Mouse (Mus musculus): Measurements from ENCODE around the gene Rpl23.
"Not testable (repeated sequence)": the region's sequence is repeated elsewhere in the genome, so short reads cannot be mapped to it uniquely, and the experiment has no call there.

Rpl23 gene

GRCm38 (mm10) chr11:97766154-97766881 is 15.9 kb downstream of the Rpl23 start, which contains the start of gene Cwc25:
Gene Cwc25, minus strand, starts transcription at chr11:97766556.
- peak; percentile 88 to 90 for DNase-seq (ENCODE audit: low spot score in 2 of 2)

GRCm38 (mm10) chr11:97761638-97762037 is 20.6 kb downstream of the Rpl23 start:
- DNase-seq (ENCODE audit: low spot score in 2 of 2): no peak

- no peak for DNase-seq (ENCODE audit: low spot score in 2 of 2)
These were observed 23.3 kb downstream of the Rpl23 start for GRCm38 (mm10) chr11:97758942-97759341.

- no peak for DNase-seq (ENCODE audit: low spot score in 2 of 2)
These were observed 24.1 kb downstream of the Rpl23 start for GRCm38 (mm10) chr11:97758125-97758524.

GRCm38 (mm10) chr11:97753277-97753676 is 29.0 kb downstream of the Rpl23 start:
- peak in 1 of 2 experiments; percentile 30 for DNase-seq (ENCODE audit: low spot score in 2 of 2)

GRCm38 (mm10) chr11:97748496-97748895 is 33.7 kb downstream of the Rpl23 start:
- DNase-seq (ENCODE audit: low spot score in 2 of 2): no peak

- DNase-seq (ENCODE audit: low spot score in 2 of 2): no peak
These were observed 34.5 kb downstream of the Rpl23 start for GRCm38 (mm10) chr11:97747773-97748172.

- DNase-seq (ENCODE audit: low spot score in 2 of 2): no peak
These were observed 36.9 kb downstream of the Rpl23 start for GRCm38 (mm10) chr11:97745331-97745721.

GRCm38 (mm10) chr11:97744718-97745330 is 37.4 kb downstream of the Rpl23 start:
- peak; percentile 95 to 97 for DNase-seq (ENCODE audit: low spot score in 2 of 2)

- peak; percentile 35 to 37 for DNase-seq (ENCODE audit: low spot score in 2 of 2)
These were observed 38.0 kb downstream of the Rpl23 start, which contains the start of gene Pip4k2b for GRCm38 (mm10) chr11:97744063-97744717. Gene Pip4k2b, minus strand, starts transcription at chr11:97744704.

- DNase-seq (ENCODE audit: low spot score in 2 of 2): no peak
These were observed 38.8 kb downstream of the Rpl23 start for GRCm38 (mm10) chr11:97743423-97743822.

GRCm38 (mm10) chr11:97742591-97742990 is 39.6 kb downstream of the Rpl23 start:
- DNase-seq (ENCODE audit: low spot score in 2 of 2): no peak

GRCm38 (mm10) chr11:97742157-97742556 is 40.1 kb downstream of the Rpl23 start:
- DNase-seq (ENCODE audit: low spot score in 2 of 2): no peak

GRCm38 (mm10) chr11:97740190-97740589 is 42.0 kb downstream of the Rpl23 start:
- no peak for DNase-seq (ENCODE audit: low spot score in 2 of 2)

- DNase-seq (ENCODE audit: low spot score in 2 of 2): no peak
These were observed 43.1 kb downstream of the Rpl23 start for GRCm38 (mm10) chr11:97739155-97739554.

GRCm38 (mm10) chr11:97738703-97739102 is 43.5 kb downstream of the Rpl23 start:
- DNase-seq (ENCODE audit: low spot score in 2 of 2): no peak

- DNase-seq (ENCODE audit: low spot score in 2 of 2): no peak
These were observed 44.6 kb downstream of the Rpl23 start for GRCm38 (mm10) chr11:97737600-97737999.

GRCm38 (mm10) chr11:97736645-97737044 is 45.6 kb downstream of the Rpl23 start:
- DNase-seq (ENCODE audit: low spot score in 2 of 2): no peak

- DNase-seq (ENCODE audit: low spot score in 2 of 2): not testable (repeated sequence)
These were observed 47.4 kb downstream of the Rpl23 start for GRCm38 (mm10) chr11:97734810-97735209.

- DNase-seq (ENCODE audit: low spot score in 2 of 2): no peak
These were observed 48.5 kb downstream of the Rpl23 start for GRCm38 (mm10) chr11:97733689-97734088.

GRCm38 (mm10) chr11:97728730-97729129 is 53.5 kb downstream of the Rpl23 start:
- no peak for DNase-seq (ENCODE audit: low spot score in 2 of 2)

- DNase-seq (ENCODE audit: low spot score in 2 of 2): no peak
These were observed 53.9 kb downstream of the Rpl23 start for GRCm38 (mm10) chr11:97728311-97728710.
